Mouse (Mus musculus): Measurements from ENCODE around the gene Msmp. TPM values are rescaled to one million over a fixed set of nuclear protein-coding genes. Genes with fewer than 3 reads are reported as not detected.

The Msmp gene
- polyA plus RNA-seq, 1 experiment: not detected

- no peak for TF ChIP-seq GATA1 (IDR thresholded peaks at IDR 0.05; ENCODE audit: low read length)
Observed at GRCm38 (mm10) chr4:43578376-43579204, 5.7 kb downstream of the Msmp start, which contains the start of the genes Rgp1 and Gba2. Gene Rgp1 (plus strand): TSS chr4:43578715. Gene Gba2 (minus strand): TSS chr4:43578873.

- TF ChIP-seq GATA1 (IDR thresholded peaks at IDR 0.05; ENCODE audit: low read length): no peak
Observed at GRCm38 (mm10) chr4:43577237-43577881, 6.9 kb downstream of the Msmp start.

- no peak for TF ChIP-seq GATA1 (IDR thresholded peaks at IDR 0.05; ENCODE audit: low read length)
Observed at GRCm38 (mm10) chr4:43575356-43575755, 8.9 kb downstream of the Msmp start.

- no peak for TF ChIP-seq GATA1 (IDR thresholded peaks at IDR 0.05; ENCODE audit: low read length)
Observed at GRCm38 (mm10) chr4:43573561-43573960, 10.7 kb downstream of the Msmp start.

GRCm38 (mm10) chr4:43571395-43572045 is 12.8 kb downstream of the Msmp start:
- no peak for TF ChIP-seq GATA1 (IDR thresholded peaks at IDR 0.05; ENCODE audit: low read length)

GRCm38 (mm10) chr4:43567140-43567539 is 17.2 kb downstream of the Msmp start:
- no peak for TF ChIP-seq GATA1 (IDR thresholded peaks at IDR 0.05; ENCODE audit: low read length)

- no peak for TF ChIP-seq GATA1 (IDR thresholded peaks at IDR 0.05; ENCODE audit: low read length)
Observed at GRCm38 (mm10) chr4:43564231-43564630, 20.1 kb downstream of the Msmp start.

GRCm38 (mm10) chr4:43563601-43563875 is 20.8 kb downstream of the Msmp start:
- no peak for TF ChIP-seq GATA1 (IDR thresholded peaks at IDR 0.05; ENCODE audit: low read length)

GRCm38 (mm10) chr4:43562769-43563600 is 21.3 kb downstream of the Msmp start:
- TF ChIP-seq GATA1 (IDR thresholded peaks at IDR 0.05; ENCODE audit: low read length): no peak

- TF ChIP-seq GATA1 (IDR thresholded peaks at IDR 0.05; ENCODE audit: low read length): no peak
Observed at GRCm38 (mm10) chr4:43561997-43562768, 22.1 kb downstream of the Msmp start, which contains the start of the genes Creb3 and Tln1. Gene Creb3 (plus strand): TSS chr4:43562332. Gene Tln1 (minus strand): TSS chr4:43562691.

GRCm38 (mm10) chr4:43561436-43561996 is 22.8 kb downstream of the Msmp start:
- no peak for TF ChIP-seq GATA1 (IDR thresholded peaks at IDR 0.05; ENCODE audit: low read length)

- no peak for TF ChIP-seq GATA1 (IDR thresholded peaks at IDR 0.05; ENCODE audit: low read length)
Observed at GRCm38 (mm10) chr4:43560976-43561375, 23.3 kb downstream of the Msmp start.

GRCm38 (mm10) chr4:43560243-43560611 is 24.1 kb downstream of the Msmp start:
- TF ChIP-seq GATA1 (IDR thresholded peaks at IDR 0.05; ENCODE audit: low read length): no peak

- TF ChIP-seq GATA1 (IDR thresholded peaks at IDR 0.05; ENCODE audit: low read length): no peak
Observed at GRCm38 (mm10) chr4:43559519-43560242, 24.6 kb downstream of the Msmp start.
